Mouse (Mus musculus): ENCODE data around the gene Lrrc3b.

The Lrrc3b gene

DNA sequence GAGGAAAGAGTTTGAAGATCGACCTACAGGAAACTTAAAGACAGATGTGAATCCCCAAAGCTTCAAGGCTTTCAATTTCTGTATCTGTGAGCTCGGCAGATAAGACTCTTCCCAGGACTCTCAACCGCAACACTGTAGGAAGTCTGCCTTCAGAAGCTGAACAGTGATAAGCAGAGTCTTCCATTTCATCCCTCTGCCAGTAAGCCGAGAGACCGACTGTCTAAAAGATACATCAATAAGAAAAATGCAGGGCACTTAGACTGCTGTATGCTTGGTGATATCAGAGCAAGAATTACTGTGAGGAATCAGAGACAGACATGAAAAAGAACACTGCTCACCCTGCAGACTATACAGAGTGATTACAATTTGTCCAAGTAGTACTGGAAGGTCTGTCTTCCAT lies 84.5 kb downstream of the Lrrc3b start:
- in situ Hi-C loops (cut with MboI, MseI): loop anchor here in 1 of 2 experiments (5.0 kb wide), 1 partner anchor 528 kb away; no protein-coding TSS in a partner anchor

DNA sequence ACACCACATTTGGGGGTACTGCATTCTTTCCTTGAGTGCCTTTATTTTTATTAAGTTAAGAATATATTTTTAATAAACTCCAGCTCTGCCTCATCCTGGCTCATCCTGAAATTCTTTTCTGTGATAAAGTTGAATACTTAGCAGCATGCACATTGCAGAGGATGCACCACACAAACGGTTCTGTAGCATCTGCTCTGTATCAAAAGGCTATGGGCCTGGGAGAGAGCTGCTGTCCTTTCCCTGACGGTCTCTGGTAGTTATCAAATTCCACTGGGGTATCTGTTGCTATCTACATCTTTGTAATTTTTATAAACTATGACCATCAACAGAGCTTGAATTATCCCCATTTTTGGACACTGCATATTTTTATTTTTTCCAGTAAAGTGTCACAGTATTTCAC lies 105.7 kb downstream of the Lrrc3b start:
- in situ Hi-C loops (cut with MboI, MseI): loop anchor here in 1 of 2 experiments (25.0 kb wide), 1 partner anchor 1029 kb away; the partner anchor contains the start of gene Top2b

DNA sequence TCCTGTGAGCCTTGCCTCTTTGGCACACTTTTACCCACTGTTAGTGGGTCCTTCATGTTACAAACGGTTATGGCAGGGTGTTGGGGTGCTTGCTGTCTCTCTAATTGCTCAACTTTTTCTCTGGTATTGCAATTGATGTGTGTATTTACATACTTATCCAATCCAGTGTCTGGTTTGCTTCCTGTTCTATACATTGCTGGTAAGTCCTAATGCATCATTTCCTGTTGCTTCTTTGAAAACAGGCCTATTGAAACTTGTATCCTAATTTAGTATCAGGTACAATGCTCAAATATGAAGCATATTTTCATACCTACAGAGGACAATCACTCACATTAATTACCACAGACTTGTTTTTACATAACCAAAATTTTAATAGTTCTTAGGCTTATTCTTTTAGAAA lies 107.4 kb downstream of the Lrrc3b start:
- in situ Hi-C loops (cut with MboI, MseI): loop anchor here in 1 of 2 experiments (25.0 kb wide), 1 partner anchor 1031 kb away; the partner anchor contains the start of gene Top2b

DNA sequence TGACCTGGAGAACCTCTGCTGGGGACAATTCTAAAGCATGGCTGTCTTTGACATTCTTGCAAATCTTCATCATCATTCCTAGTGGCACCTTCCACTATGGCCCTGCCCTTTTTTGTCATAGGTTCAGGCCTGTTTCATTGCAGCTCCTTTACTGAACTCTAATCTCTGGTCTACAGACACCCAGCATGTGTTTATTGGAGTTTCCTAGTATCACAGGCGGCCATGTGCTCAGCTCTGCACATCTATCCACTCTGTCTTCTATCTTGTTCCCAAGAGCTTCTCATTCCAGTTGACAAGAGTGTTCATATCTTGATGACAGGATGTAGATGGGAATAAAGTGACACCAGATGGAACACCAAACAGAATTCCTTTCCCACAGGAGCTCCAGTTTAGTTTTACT lies 108.6 kb downstream of the Lrrc3b start:
- in situ Hi-C loops (cut with MboI, MseI): loop anchor here in 1 of 2 experiments (25.0 kb wide), 1 partner anchor 1032 kb away; the partner anchor contains the start of gene Top2b

DNA sequence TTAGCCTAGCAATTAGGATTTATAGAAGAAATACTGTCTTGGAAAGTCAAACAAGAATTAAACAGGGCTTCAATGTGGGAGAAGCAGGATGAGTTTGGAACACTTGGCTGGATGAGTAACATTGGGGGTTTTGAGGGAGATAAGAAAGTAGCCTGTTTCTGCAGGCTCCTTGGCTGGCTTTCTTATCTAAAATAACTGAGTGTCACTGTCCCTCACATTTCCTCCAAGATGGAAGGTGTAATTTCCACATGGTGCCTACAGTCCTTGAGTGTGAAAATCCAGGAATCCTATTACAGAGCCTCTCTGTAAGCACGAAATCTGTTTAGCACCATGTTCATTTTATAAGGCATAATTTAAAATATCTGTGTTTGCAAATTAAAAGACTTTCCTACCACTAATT lies 112.9 kb downstream of the Lrrc3b start:
- in situ Hi-C loops (cut with MboI, MseI): loop anchor here in 1 of 2 experiments (25.0 kb wide), 1 partner anchor 1036 kb away; the partner anchor contains the start of gene Top2b

DNA sequence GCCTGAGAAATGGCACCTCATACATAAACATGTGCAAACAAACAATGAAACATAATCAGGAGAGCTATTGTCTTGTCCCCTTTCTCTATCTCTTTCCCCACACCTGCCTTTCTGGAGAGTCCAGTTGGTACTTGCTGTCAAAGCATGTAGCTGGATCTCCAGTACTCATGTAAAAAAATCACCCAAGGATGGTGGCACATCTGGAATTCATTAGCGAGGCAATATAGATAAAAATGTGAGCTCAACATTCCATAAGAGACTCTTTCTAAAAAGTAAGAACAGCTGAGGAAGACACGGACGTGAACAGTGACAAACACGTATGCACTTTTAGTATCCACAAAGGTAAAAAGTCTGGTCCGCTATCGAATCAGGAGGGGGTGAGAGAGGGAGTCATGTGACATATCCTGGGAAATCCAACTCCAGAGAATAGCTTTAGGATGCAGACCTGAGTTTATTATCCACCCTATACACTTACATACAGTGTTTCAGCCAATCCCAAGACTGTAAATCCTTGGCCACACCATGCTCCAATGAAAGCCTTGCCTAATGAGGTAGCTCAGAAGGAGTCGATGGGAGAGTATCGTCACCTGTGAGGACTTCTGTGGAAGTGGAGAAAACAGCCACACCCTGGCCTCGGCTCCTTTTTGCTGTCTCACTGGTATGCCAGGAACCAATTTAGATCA lies 116.2 kb downstream of the Lrrc3b start:
- in situ Hi-C loops (cut with MboI, MseI): no loop called here

DNA sequence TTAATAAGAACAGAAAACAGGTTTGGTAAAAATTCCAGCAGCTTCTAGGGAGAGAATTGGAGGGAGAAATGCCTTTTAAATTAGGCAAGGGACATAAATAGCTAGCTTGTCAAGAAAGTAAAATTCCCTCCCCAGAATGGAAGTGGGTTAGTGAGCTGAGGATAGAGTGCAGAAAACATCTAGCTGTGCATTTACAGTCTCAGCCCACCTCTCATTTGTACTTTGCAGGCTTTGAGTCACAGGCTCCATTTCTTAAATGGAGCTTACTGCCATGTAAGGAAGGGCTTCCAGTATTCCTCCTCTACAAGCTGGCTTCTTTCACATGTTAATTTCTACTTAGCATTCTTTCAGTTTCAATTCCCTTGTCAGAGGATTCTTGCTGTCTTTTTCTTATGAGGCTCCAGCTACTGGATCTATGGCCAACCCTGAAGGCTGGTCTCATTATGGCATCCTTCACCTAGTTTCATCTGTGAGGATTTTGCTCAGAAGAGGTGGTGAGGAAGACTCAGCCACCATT lies 119.3 kb downstream of the Lrrc3b start:
- in situ Hi-C loops (cut with MboI, MseI): no loop called here

DNA sequence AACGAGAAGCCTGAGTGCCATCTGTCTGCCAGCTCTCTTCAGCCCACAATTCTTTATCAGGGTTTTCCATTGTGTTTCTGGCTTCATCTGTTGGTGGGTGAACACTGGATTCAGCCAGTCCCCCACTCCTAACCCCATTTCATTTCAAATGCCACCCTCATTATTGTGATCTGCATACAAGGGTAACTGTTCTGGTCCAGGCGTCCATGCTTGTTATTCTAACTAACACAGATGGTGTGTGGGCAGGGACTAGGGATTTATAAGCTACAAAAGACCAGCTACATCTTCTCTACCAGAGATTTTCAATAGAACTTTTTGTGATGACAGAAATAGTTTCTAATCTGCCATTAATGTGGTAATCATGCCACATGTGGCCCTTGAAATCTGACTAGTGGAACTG lies 130.2 kb downstream of the Lrrc3b start:
- in situ Hi-C loops (cut with MboI, MseI): no loop called here
